Mouse (Mus musculus): ENCODE data around the gene Hip1.

- TF ChIP-seq CTCF (IDR thresholded peaks at IDR 0.05; ENCODE audit: extremely low read depth, insufficient read length, insufficient replicate concordance, low read depth, low read length): no peak
- TF ChIP-seq POLR2A (IDR thresholded peaks at IDR 0.05; ENCODE audit: low read depth, low read length): no peak
These were observed 9.1 kb downstream of the Hip1 start for GRCm38 (mm10) chr5:135535867-135536266.
